Mouse (Mus musculus) small intestine, adult 2 months (tissue): ENCODE measurements around the gene Tmem136.

Source experiments
- CTCF ChIP-seq: fragments of 200-500 bp; IDR thresholded peaks from 2 replicates; pipeline ENCODE4 v1.5.1; 2012; ENCODE audit warnings: low read depth, mild to moderate bottlenecking, control low read depth, inconsistent platforms, low read length, moderate library complexity, mixed read lengths; ENCODE audit not compliant: insufficient replicate concordance, insufficient read length; ENCODE audit errors: extremely low read depth
- POLR2A ChIP-seq: fragments of 200-500 bp; IDR thresholded peaks from 2 replicates; pipeline ENCODE4 v1.6.1; 2012; ENCODE audit warnings: low read depth, mild to moderate bottlenecking, control low read depth, inconsistent platforms, low read length, moderate library complexity

GRCm38 (mm10) chr9:43076163-43076562 is 40.2 kb downstream of the Tmem136 start:
- TF ChIP-seq CTCF: no peak
- TF ChIP-seq POLR2A: no peak
